Mouse (Mus musculus) macrophage (primary cell): ENCODE results near the gene Ctnna3. TPM values are rescaled to one million over a fixed set of nuclear protein-coding genes. Genes with fewer than 3 reads are reported as not detected.

Source experiments
- H3K27ac ChIP-seq: fragments of 350-480 bp; formaldehyde crosslinking; 2 replicates; pipeline ENCODE4 v1.9.0; 2021
- H3K36me3 ChIP-seq: fragments of 350-480 bp; formaldehyde crosslinking; 2 replicates; pipeline ENCODE4 v1.9.0; 2021; ENCODE audit errors: inconsistent target
- H3K4me3 ChIP-seq: fragments of 350-480 bp; formaldehyde crosslinking; 2 replicates; pipeline ENCODE4 v1.9.0; 2021; ENCODE audit errors: inconsistent target
- H3K79me2 ChIP-seq: fragments of 350-480 bp; formaldehyde crosslinking; 2 replicates; pipeline ENCODE4 v1.9.0; 2021; ENCODE audit errors: inconsistent target
- WGBS: methylation state at CpG from one replicate; pipeline ENCODE4 v1.1.7; 2026; ENCODE audit warnings: inconsistent platforms; ENCODE audit not compliant: missing documents; 5-methylcytosine and 5-hydroxymethylcytosine counted together
- polyA plus RNA-seq: library from polyadenylated mRNA; stranded (reverse); fragments of 250-400 nt; gene quantifications from 3 replicates; pipeline ENCODE4 v1.2.4, GENCODE M21; 2018; ENCODE audit warnings: inconsistent platforms

The Ctnna3 gene
- polyA plus RNA-seq, 1 experiment from 2014 or later: not detected

- no peaks in the 10 kb centered on the region for H3K79me2 ChIP-seq
- WGBS: 88% methylated on average over 8 of the region's 8 CpGs
- H3K4me3 ChIP-seq: no peak overlapping the region
- H3K36me3 ChIP-seq: no peaks in the 10 kb centered on the region
- H3K27ac ChIP-seq: no peak overlapping the region
These were observed 102.5 kb downstream of the Ctnna3 start for GRCm38 (mm10) chr10:63532381-63532780.

GRCm38 (mm10) chr10:63541754-63542153 lies 111.9 kb downstream of the Ctnna3 start:
- 58% methylated on average over 5 of the region's 5 CpGs for WGBS
- Histone ChIP-seq H3K36me3 (no peaks in the 10 kb centered on the region), H3K27ac (no peak overlapping the region), H3K4me3 (no peak overlapping the region), H3K79me2 (no peaks in the 10 kb centered on the region)

GRCm38 (mm10) chr10:63542493-63542892 lies 112.6 kb downstream of the Ctnna3 start:
- Histone ChIP-seq H3K27ac (no peak overlapping the region), H3K79me2 (no peaks in the 10 kb centered on the region), H3K4me3 (no peak overlapping the region), H3K36me3 (no peaks in the 10 kb centered on the region)
- 71% methylated on average over 6 of the region's 6 CpGs for WGBS

GRCm38 (mm10) chr10:63566691-63567090 lies 136.8 kb downstream of the Ctnna3 start:
- Histone ChIP-seq H3K27ac (no peak overlapping the region), H3K36me3 (no peaks in the 10 kb centered on the region), H3K4me3 (no peak overlapping the region), H3K79me2 (no peaks in the 10 kb centered on the region)
- 90% methylated on average over 8 of the region's 8 CpGs for WGBS

- no peak overlapping the region for H3K4me3 ChIP-seq
- H3K79me2 ChIP-seq: no peaks in the 10 kb centered on the region
These were observed 141.7 kb downstream of the Ctnna3 start for GRCm38 (mm10) chr10:63571561-63571960.

DNA sequence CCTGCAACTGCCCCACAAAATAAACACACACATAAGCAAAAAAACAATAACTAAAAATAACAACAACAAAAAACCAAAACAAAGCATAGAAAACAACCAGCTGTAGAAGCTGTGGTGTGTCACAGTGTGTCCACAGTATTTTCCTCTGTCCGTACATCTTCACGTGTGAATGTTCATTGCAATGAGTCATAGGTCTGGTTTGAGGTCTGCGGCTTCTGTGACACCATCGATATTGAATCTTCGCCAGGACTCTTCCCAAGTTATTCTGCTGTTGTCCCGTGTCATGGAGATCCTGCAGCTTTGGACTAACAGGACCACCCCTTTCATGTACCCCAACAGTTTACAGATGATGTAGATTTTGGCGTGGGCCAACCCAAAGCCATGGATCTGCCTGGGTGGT lies 143.0 kb downstream of the Ctnna3 start:
- Histone ChIP-seq H3K36me3 (no peaks in the 10 kb centered on the region), H3K27ac (no peak overlapping the region), H3K4me3 (no peak overlapping the region), H3K79me2 (no peaks in the 10 kb centered on the region)
- WGBS: 92% methylated on average over 7 of the region's 7 CpGs

More at GRCm38 (mm10) chr10:63571561-63571960, 141.7 kb downstream of the Ctnna3 start:
- H3K36me3 ChIP-seq: no peaks in the 10 kb centered on the region
- H3K27ac ChIP-seq: no peak overlapping the region

- WGBS: 88% methylated on average over 7 of the region's 7 CpGs
- no peaks in the 10 kb centered on the region for H3K79me2 ChIP-seq
- no peak overlapping the region for H3K27ac ChIP-seq
- no peaks in the 10 kb centered on the region for H3K36me3 ChIP-seq
- H3K4me3 ChIP-seq: no peak overlapping the region
These were observed 144.3 kb downstream of the Ctnna3 start for GRCm38 (mm10) chr10:63574100-63574609.

DNA sequence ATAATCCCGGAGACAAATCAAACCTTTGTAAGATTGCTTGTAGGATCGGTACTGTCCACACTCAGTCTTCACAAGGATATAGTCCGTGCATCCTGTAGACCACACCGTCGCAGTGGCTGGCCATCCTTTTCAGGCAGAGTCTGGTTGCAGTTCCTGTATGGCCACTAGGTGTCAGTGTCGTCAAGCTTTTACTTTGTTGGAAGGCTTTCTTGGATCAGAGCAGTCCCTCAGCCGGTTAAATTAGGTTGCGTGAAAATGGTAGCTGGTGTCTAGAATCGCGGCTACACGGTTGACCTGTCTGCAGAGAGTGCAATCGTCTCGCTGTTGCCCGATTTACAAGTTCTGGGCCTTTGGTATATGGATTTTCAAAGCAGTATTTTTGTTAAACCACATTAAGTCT lies 152.7 kb downstream of the Ctnna3 start:
- WGBS: 12% methylated on average over 14 of the region's 14 CpGs
- no peak overlapping the region for H3K4me3 ChIP-seq
- no peaks in the 10 kb centered on the region for H3K79me2 ChIP-seq
- no peaks in the 10 kb centered on the region for H3K36me3 ChIP-seq
- H3K27ac ChIP-seq: no peak overlapping the region

DNA sequence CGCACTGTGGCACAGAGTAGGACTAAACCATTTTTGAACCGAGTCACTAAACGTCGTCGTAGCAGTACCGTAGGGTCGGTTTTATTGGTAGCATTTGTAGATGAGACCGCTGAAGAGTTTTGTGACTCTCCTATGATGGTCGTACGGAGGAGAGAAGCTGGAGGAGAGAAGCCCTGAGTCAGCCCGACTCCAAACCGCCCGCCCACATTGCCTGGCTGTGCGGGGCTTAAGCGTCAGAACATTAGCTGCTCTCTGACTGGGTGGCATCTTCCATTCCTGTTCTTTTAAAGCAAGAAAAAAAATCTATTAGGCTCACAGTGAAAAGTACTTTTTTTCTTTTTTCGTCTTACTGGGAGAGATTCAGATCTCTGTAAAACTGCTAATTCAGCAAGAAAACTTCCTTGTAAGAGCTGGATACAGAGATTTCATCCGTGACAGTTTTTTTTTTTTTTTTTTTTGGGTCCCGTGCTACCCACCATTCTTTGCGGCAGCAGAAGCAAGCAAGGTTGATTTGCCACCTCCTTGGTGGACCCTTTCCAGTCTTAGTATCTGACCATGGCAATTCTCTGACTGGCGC lies 154.0 kb downstream of the Ctnna3 start:
- WGBS: 70% methylated on average over 20 of the region's 20 CpGs
- Histone ChIP-seq H3K27ac (no peak overlapping the region), H3K4me3 (no peak overlapping the region), H3K79me2 (no peaks in the 10 kb centered on the region), H3K36me3 (no peaks in the 10 kb centered on the region)

DNA sequence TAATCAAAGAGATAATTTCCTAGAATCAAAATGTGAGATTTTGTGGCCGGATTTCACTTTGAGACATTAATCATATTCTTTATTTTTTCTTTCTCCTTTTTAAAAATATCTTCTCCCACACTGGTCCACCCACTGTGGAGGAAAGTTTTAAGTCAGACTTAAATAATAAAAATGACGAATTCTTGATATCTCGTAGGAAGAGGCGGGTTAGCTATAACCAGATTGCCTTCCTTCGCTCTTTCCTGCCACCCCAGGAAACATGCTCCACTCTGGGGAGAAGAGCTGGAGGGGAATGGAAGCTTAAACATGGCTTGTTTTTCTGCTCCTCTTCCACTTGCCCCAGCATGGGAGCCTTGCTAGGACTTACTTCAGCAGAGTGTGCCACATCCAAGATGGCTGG lies 169.5 kb downstream of the Ctnna3 start:
- Histone ChIP-seq H3K27ac (no peak overlapping the region), H3K79me2 (no peaks in the 10 kb centered on the region), H3K36me3 (no peaks in the 10 kb centered on the region), H3K4me3 (no peak overlapping the region)
- 96% methylated on average over 5 of the region's 5 CpGs for WGBS

- Histone ChIP-seq H3K79me2 (no peaks in the 10 kb centered on the region), H3K36me3 (no peaks in the 10 kb centered on the region), H3K4me3 (no peak overlapping the region), H3K27ac (no peak overlapping the region)
- 75% methylated on average over 2 of the region's 2 CpGs for WGBS
These were observed 171.3 kb downstream of the Ctnna3 start for GRCm38 (mm10) chr10:63601206-63601605.

DNA sequence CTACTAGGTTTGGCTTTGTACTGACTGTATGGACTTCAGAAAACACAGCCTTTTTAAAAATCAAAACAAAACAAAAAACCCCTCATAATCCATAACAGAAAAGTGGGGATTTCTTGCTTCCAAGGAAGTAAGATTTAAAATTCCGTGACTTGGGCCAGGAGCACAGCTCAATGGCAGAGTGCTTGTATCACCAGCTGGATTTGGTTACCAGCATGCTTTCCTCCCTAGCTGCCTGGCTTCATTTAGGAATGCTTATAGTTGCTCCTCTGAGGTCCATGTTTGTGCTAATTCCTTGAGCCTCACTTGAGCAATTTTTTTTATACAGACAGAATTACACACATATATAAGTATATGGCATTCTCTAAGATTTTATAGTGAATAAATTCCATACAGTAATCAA lies 198.6 kb downstream of the Ctnna3 start:
- Histone ChIP-seq H3K36me3 (no peaks in the 10 kb centered on the region), H3K79me2 (no peaks in the 10 kb centered on the region), H3K4me3 (no peak overlapping the region), H3K27ac (no peak overlapping the region)
- 100% methylated on average over 1 of the region's 1 CpGs for WGBS

GRCm38 (mm10) chr10:63633915-63634314 lies 204.0 kb downstream of the Ctnna3 start:
- no peak overlapping the region for H3K27ac ChIP-seq
- 67% methylated on average over 1 of the region's 1 CpGs for WGBS
- H3K79me2 ChIP-seq: no peaks in the 10 kb centered on the region
- H3K4me3 ChIP-seq: no peak overlapping the region
- H3K36me3 ChIP-seq: no peaks in the 10 kb centered on the region

DNA sequence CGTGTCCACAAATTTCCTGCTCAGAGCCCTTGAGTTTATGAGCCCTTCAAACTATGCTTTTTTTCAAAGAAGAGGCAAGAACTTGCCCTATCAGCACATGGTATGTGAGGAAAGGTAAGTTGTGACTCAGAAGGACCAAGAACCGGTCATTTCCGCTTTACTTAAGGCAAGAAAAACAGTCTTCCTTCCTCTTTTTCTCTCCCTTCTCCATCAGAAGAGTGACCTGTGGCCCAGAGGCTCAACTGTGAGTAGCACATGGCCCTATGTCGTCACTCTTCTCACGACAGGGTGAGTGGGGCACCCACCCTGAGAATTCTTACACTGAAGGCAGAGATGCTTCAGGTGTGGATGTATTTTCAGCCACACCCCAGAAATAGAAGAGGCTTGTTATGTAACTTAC lies 208.1 kb downstream of the Ctnna3 start:
- no peak overlapping the region for H3K4me3 ChIP-seq
- 11% methylated on average over 5 of the region's 5 CpGs for WGBS
- H3K27ac ChIP-seq: no peak overlapping the region
- no peaks in the 10 kb centered on the region for H3K36me3 ChIP-seq
- no peaks in the 10 kb centered on the region for H3K79me2 ChIP-seq

DNA sequence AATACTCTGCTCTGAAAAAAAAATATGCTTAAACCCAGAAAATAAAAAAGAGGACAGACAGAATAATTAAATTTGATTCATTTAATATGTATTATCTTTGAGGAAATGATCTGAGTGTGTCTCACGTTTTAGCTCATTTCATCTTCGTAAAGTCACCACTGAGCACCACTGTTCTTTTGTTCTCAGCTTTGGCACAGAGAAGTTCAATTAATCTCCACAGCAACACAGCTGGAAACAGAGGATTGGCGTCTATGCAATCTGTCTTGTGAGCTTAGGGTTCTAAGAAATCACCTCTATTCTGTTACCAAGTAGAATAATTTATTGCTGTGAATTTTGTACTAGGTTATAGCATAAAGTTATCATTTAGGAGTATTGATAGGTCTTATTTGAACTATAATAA lies 217.4 kb downstream of the Ctnna3 start:
- no peak overlapping the region for H3K4me3 ChIP-seq
- H3K36me3 ChIP-seq: no peaks in the 10 kb centered on the region
- H3K79me2 ChIP-seq: no peaks in the 10 kb centered on the region
- 82% methylated on average over 3 of the region's 3 CpGs for WGBS
- H3K27ac ChIP-seq: no peak overlapping the region

GRCm38 (mm10) chr10:63650307-63650706 lies 220.4 kb downstream of the Ctnna3 start:
- WGBS: 69% methylated on average over 3 of the region's 3 CpGs
- no peaks in the 10 kb centered on the region for H3K79me2 ChIP-seq
- H3K4me3 ChIP-seq: no peak overlapping the region
- H3K36me3 ChIP-seq: no peaks in the 10 kb centered on the region
- H3K27ac ChIP-seq: no peak overlapping the region
